Mouse (Mus musculus) midbrain, embryonic 15.5 days (tissue): ENCODE data around the gene Zfp704. TPM values are rescaled to one million over a fixed set of nuclear protein-coding genes. Genes with fewer than 3 reads are reported as not detected.
A peak's percentile ranks its signal among the peaks of the same experiment; 100 is the strongest.

Source experiments
- ATAC-seq: fragments of 200-750 bp; cut with Nextera tagmentation; replicated peaks from 2 replicates; pipeline ENCODE4 v1.8.0; 2017; ENCODE audit warnings: moderate TSS enrichment
- H3K27ac ChIP-seq: fragments of 300-500 bp; sonication (generic); 2 replicates; pipeline ENCODE4 v1.5.1; 2015; ENCODE audit warnings: mild to moderate bottlenecking, inconsistent platforms
- H3K27me3 ChIP-seq: fragments of 300-500 bp; sonication (generic); replicated peaks from 2 replicates; pipeline ENCODE4 v1.6.1; 2015; ENCODE audit warnings: inconsistent platforms
- H3K36me3 ChIP-seq: fragments of 300-500 bp; sonication (generic); replicated peaks from 2 replicates; pipeline ENCODE4 v1.6.1; 2015; ENCODE audit warnings: inconsistent platforms
- H3K4me1 ChIP-seq: fragments of 300-500 bp; sonication (generic); 2 replicates; pipeline ENCODE4 v1.6.1; 2015; ENCODE audit warnings: inconsistent platforms
- H3K4me2 ChIP-seq: fragments of 300-500 bp; sonication (generic); 2 replicates; pipeline ENCODE4 v1.6.1; 2015; ENCODE audit warnings: inconsistent platforms, mild to moderate bottlenecking, moderate library complexity
- H3K4me3 ChIP-seq: fragments of 300-500 bp; sonication (generic); 2 replicates; pipeline ENCODE4 v1.5.1; 2015; ENCODE audit warnings: mild to moderate bottlenecking, inconsistent platforms
- H3K9ac ChIP-seq: fragments of 300-500 bp; sonication (generic); 2 replicates; pipeline ENCODE4 v1.6.1; 2015; ENCODE audit warnings: mild to moderate bottlenecking, inconsistent platforms
- H3K9me3 ChIP-seq: fragments of 300-500 bp; sonication (generic); 2 replicates; pipeline ENCODE4 v1.6.1; 2016; ENCODE audit warnings: inconsistent platforms
- WGBS: fragments of 180-500 bp; shearing (Covaris S2); methylation state at CpG from one replicate; pipeline ENCODE4 v1.1.7; 2015; ENCODE audit warnings: mixed read lengths; 5-methylcytosine and 5-hydroxymethylcytosine counted together
- polyA plus RNA-seq: library from polyadenylated mRNA; unstranded; fragments of >200 nt; fragmentation: Nextera tagmentation; extraction: Ambion mirVana; gene quantifications from 2 replicates; pipeline ENCODE4 v1.2.1, GENCODE M21; 2015

Zfp704 gene
- polyA plus RNA-seq, 1 experiment from 2014 or later: 13.8 TPM

GRCm38 (mm10) chr3:9610426-9610825 is 541 bp upstream of the Zfp704 start:
- Histone ChIP-seq H3K4me3 (peak overlapping the region; percentile 65), H3K36me3 (no peaks in the 10 kb centered on the region), H3K27ac (peak overlapping the region; percentile 95; the same call in 1 of the 2 replicates), H3K9ac (no peak overlapping the region), H3K4me2 (peak overlapping the region; percentile 64), H3K27me3 (no peaks in the 10 kb centered on the region; the same call in 1 of the 2 replicates), H3K9me3 (no peaks in the 10 kb centered on the region), H3K4me1 (peaks cover 29% of the 10 kb centered on the region)
- WGBS: 78% methylated on average over 2 of the region's 2 CpGs
- no peak for ATAC-seq

- Histone ChIP-seq H3K27ac (peak overlapping the region; percentile 95), H3K36me3 (no peaks in the 10 kb centered on the region), H3K4me1 (peaks cover 29% of the 10 kb centered on the region), H3K27me3 (no peaks in the 10 kb centered on the region), H3K9ac (peak overlapping the region; percentile 81), H3K9me3 (no peaks in the 10 kb centered on the region), H3K4me2 (peak overlapping the region; percentile 64), H3K4me3 (peak overlapping the region; percentile 65)
- peak; percentile 51 for ATAC-seq
- under 1% methylated on average over 84 of the region's 94 CpGs for WGBS
These were observed 842 bp downstream of the Zfp704 start for GRCm38 (mm10) chr3:9608906-9609580.

- peak overlapping the region; percentile 95 for H3K27ac ChIP-seq
- H3K9me3 ChIP-seq: no peaks in the 10 kb centered on the region
- no peaks in the 10 kb centered on the region for H3K27me3 ChIP-seq
- no peaks in the 10 kb centered on the region for H3K36me3 ChIP-seq
- WGBS: under 1% methylated on average over 16 of the region's 16 CpGs
- H3K4me1 ChIP-seq: peaks cover 29% of the 10 kb centered on the region
- ATAC-seq: peak; percentile 5
- H3K9ac ChIP-seq: peak overlapping the region; percentile 81
- H3K4me2 ChIP-seq: peak overlapping the region; percentile 64
- peak overlapping the region; percentile 65 for H3K4me3 ChIP-seq
These were observed 1.4 kb downstream of the Zfp704 start for GRCm38 (mm10) chr3:9608441-9608905.

GRCm38 (mm10) chr3:9607686-9608085 is 2.2 kb downstream of the Zfp704 start:
- WGBS: 37% methylated on average over 5 of the region's 5 CpGs
- peak overlapping the region; percentile 64 for H3K4me2 ChIP-seq

GRCm38 (mm10) chr3:9605784-9606706 is 3.8 kb downstream of the Zfp704 start:
- 33% methylated on average over 11 of the region's 11 CpGs for WGBS
- no peaks in the 10 kb centered on the region for H3K9me3 ChIP-seq
- 0 out of 2 replicates have a peak overlapping the region, but pooled peaks have one; percentile 1 for H3K4me3 ChIP-seq
- H3K27me3 ChIP-seq: no peaks in the 10 kb centered on the region
- no peaks in the 10 kb centered on the region for H3K36me3 ChIP-seq
- no peak for ATAC-seq
- peaks cover 29% of the 10 kb centered on the region for H3K4me1 ChIP-seq
- H3K27ac ChIP-seq: no peak overlapping the region
- H3K4me2 ChIP-seq: peak overlapping the region; percentile 2
- peak overlapping the region; percentile 8; the same call in 1 of the 2 replicates for H3K9ac ChIP-seq

More at GRCm38 (mm10) chr3:9607686-9608085, 2.2 kb downstream of the Zfp704 start:
- H3K9me3 ChIP-seq: no peaks in the 10 kb centered on the region
- no peak overlapping the region for H3K27ac ChIP-seq
- peak overlapping the region; percentile 65 for H3K4me3 ChIP-seq
- H3K4me1 ChIP-seq: peaks cover 29% of the 10 kb centered on the region
- no peak overlapping the region for H3K9ac ChIP-seq
- no peaks in the 10 kb centered on the region for H3K27me3 ChIP-seq
- no peaks in the 10 kb centered on the region for H3K36me3 ChIP-seq
- no peak for ATAC-seq

GRCm38 (mm10) chr3:9604941-9605340 is 4.9 kb downstream of the Zfp704 start:
- Histone ChIP-seq H3K36me3 (no peaks in the 10 kb centered on the region), H3K27ac (no peak overlapping the region), H3K9ac (no peak overlapping the region), H3K4me1 (peaks cover 25% of the 10 kb centered on the region), H3K9me3 (no peaks in the 10 kb centered on the region), H3K4me3 (no peak overlapping the region), H3K27me3 (no peaks in the 10 kb centered on the region), H3K4me2 (no peak overlapping the region)
- 88% methylated on average over 7 of the region's 7 CpGs for WGBS
- no peak for ATAC-seq

GRCm38 (mm10) chr3:9603866-9604265 is 6.0 kb downstream of the Zfp704 start:
- no peak overlapping the region for H3K4me3 ChIP-seq
- H3K36me3 ChIP-seq: no peaks in the 10 kb centered on the region
- 83% methylated on average over 4 of the region's 4 CpGs for WGBS
- no peaks in the 10 kb centered on the region for H3K9me3 ChIP-seq
- ATAC-seq: no peak
- no peak overlapping the region for H3K27ac ChIP-seq
- H3K4me1 ChIP-seq: peaks cover 25% of the 10 kb centered on the region
- no peaks in the 10 kb centered on the region for H3K27me3 ChIP-seq
- no peak overlapping the region for H3K9ac ChIP-seq
- no peak overlapping the region for H3K4me2 ChIP-seq

- WGBS: 76% methylated on average over 6 of the region's 6 CpGs
- Histone ChIP-seq H3K9me3 (no peaks in the 10 kb centered on the region), H3K4me2 (no peak overlapping the region), H3K4me3 (no peak overlapping the region), H3K9ac (no peak overlapping the region), H3K4me1 (no peaks in the 10 kb centered on the region), H3K36me3 (no peaks in the 10 kb centered on the region), H3K27me3 (no peaks in the 10 kb centered on the region), H3K27ac (no peak overlapping the region)
- ATAC-seq: no peak
These were observed 9.3 kb downstream of the Zfp704 start for GRCm38 (mm10) chr3:9600577-9600976.

GRCm38 (mm10) chr3:9599738-9600410 is 10.0 kb downstream of the Zfp704 start:
- 87% methylated on average over 11 of the region's 11 CpGs for WGBS

GRCm38 (mm10) chr3:9598061-9598460 is 11.8 kb downstream of the Zfp704 start:
- no peak for ATAC-seq
- Histone ChIP-seq H3K27me3 (no peaks in the 10 kb centered on the region), H3K9me3 (no peaks in the 10 kb centered on the region), H3K36me3 (no peaks in the 10 kb centered on the region), H3K9ac (no peak overlapping the region), H3K27ac (no peak overlapping the region), H3K4me2 (no peak overlapping the region), H3K4me3 (no peak overlapping the region), H3K4me1 (no peaks in the 10 kb centered on the region)
- 92% methylated on average over 3 of the region's 3 CpGs for WGBS

More at GRCm38 (mm10) chr3:9599738-9600410, 10.0 kb downstream of the Zfp704 start:
- Histone ChIP-seq H3K4me3 (no peak overlapping the region), H3K27me3 (no peaks in the 10 kb centered on the region), H3K9me3 (no peaks in the 10 kb centered on the region), H3K9ac (no peak overlapping the region), H3K27ac (no peak overlapping the region), H3K4me2 (no peak overlapping the region), H3K4me1 (no peaks in the 10 kb centered on the region), H3K36me3 (no peaks in the 10 kb centered on the region)
- ATAC-seq: no peak

- 87% methylated on average over 7 of the region's 7 CpGs for WGBS
- no peak overlapping the region for H3K9ac ChIP-seq
- no peak overlapping the region for H3K27ac ChIP-seq
- no peak overlapping the region for H3K4me2 ChIP-seq
- no peaks in the 10 kb centered on the region for H3K9me3 ChIP-seq
- no peak for ATAC-seq
- H3K4me3 ChIP-seq: no peak overlapping the region
- no peaks in the 10 kb centered on the region for H3K36me3 ChIP-seq
- 0 out of 2 replicates have a peak, but pooled peaks cover 3% of the 10 kb centered on the region for H3K4me1 ChIP-seq
- no peaks in the 10 kb centered on the region for H3K27me3 ChIP-seq
These were observed 15.4 kb downstream of the Zfp704 start for GRCm38 (mm10) chr3:9594457-9594856.

- Histone ChIP-seq H3K27ac (no peak overlapping the region), H3K9ac (no peak overlapping the region), H3K4me2 (no peak overlapping the region), H3K4me1 (peaks cover 5% of the 10 kb centered on the region; the same call in 1 of the 2 replicates), H3K27me3 (no peaks in the 10 kb centered on the region), H3K9me3 (no peaks in the 10 kb centered on the region), H3K4me3 (no peak overlapping the region), H3K36me3 (no peaks in the 10 kb centered on the region)
- ATAC-seq: no peak
- WGBS: 84% methylated on average over 2 of the region's 2 CpGs
These were observed 16.1 kb downstream of the Zfp704 start for GRCm38 (mm10) chr3:9593832-9594231.
